18 mouse cellular contexts compared by ENCODE assay signal in the genomic region with DNA sequence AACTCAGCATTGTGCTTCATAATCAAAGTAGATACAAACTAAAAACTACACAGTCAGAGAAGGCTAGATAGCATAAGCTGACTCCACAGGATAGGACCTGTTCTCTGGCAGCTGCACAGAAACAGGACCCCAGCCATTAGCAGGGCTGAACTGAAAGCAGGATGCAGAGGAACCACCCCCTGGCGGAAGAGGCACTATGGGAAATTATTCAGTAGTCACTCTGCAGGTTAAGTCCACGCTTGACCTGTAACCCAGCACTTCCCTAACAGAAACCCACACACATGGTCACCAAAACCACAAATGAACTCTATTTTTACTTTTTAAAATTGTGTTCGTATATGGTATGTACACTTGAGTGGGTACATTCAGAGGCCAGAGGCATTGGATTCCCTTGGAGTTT.
"Had no signal": no experiment of that assay in that cellular context is flagged by ENCODE, and none has a peak within 500 bp of the region (broad histone marks: within the 10 kb centered on the region; RNA-seq: fewer than 3 reads in every experiment).

No protein-coding gene starts in this region.

- H3K4me3 ChIP-seq: intestine, embryonic 15.5 days; liver, embryonic 13.5 days; midbrain, embryonic 10.5 days; midbrain, embryonic 13.5 days; neural tube, embryonic 12.5 days; neural tube, embryonic 15.5 days had no signal

- ATAC-seq: intestine, embryonic 15.5 days; midbrain, embryonic 13.5 days; midbrain, embryonic 16.5 days had no signal

- DNase-seq: kidney, adult 11 months; kidney, adult 9 months; kidney, postnatal 14 days; kidney, postnatal 4 days; liver, embryonic 13.5 days; lung, adult 2 months; lung, postnatal 14 days; lung, postnatal 4 days; retina, postnatal 1 day; right cerebral cortex, postnatal 25 days; thymus, adult 18-20 months; thymus, postnatal 36 days had no signal

- H3K9me3 ChIP-seq: intestine, embryonic 15.5 days; liver, embryonic 13.5 days; midbrain, embryonic 10.5 days; midbrain, embryonic 13.5 days; neural tube, embryonic 12.5 days; neural tube, embryonic 15.5 days had no signal

- H3K4me2 ChIP-seq: intestine, embryonic 15.5 days; liver, embryonic 13.5 days; midbrain, embryonic 13.5 days; neural tube, embryonic 12.5 days; neural tube, embryonic 15.5 days had no signal

- H3K4me1 ChIP-seq: intestine, embryonic 15.5 days; midbrain, embryonic 10.5 days; midbrain, embryonic 13.5 days; neural tube, embryonic 12.5 days; neural tube, embryonic 15.5 days had no signal

- H3K27ac ChIP-seq: intestine, embryonic 15.5 days; liver, embryonic 13.5 days; midbrain, embryonic 10.5 days; midbrain, embryonic 13.5 days; neural tube, embryonic 12.5 days; neural tube, embryonic 15.5 days had no signal

- H3K27me3 ChIP-seq: intestine, embryonic 15.5 days; liver, embryonic 13.5 days; midbrain, embryonic 13.5 days; neural tube, embryonic 12.5 days; neural tube, embryonic 15.5 days had no signal

- H3K9ac ChIP-seq: intestine, embryonic 15.5 days; liver, embryonic 13.5 days; midbrain, embryonic 13.5 days; neural tube, embryonic 12.5 days; neural tube, embryonic 15.5 days had no signal
